Mouse (Mus musculus) inflammation-experienced regulatory T-cells, adult 16 weeks (primary cell): ENCODE data around the gene Selenot. TPM values are rescaled to one million over a fixed set of nuclear protein-coding genes. Genes with fewer than 3 reads are reported as not detected.

ENCODE experiments used
- polyA plus RNA-seq: library from polyadenylated mRNA; unstranded; fragments of 100-300 nt; shearing (Covaris generic); gene quantifications from one replicate; pipeline ENCODE4 v1.2.1, GENCODE M21; 2017

Selenot gene
- polyA plus RNA-seq: 17.3 TPM

DNA sequence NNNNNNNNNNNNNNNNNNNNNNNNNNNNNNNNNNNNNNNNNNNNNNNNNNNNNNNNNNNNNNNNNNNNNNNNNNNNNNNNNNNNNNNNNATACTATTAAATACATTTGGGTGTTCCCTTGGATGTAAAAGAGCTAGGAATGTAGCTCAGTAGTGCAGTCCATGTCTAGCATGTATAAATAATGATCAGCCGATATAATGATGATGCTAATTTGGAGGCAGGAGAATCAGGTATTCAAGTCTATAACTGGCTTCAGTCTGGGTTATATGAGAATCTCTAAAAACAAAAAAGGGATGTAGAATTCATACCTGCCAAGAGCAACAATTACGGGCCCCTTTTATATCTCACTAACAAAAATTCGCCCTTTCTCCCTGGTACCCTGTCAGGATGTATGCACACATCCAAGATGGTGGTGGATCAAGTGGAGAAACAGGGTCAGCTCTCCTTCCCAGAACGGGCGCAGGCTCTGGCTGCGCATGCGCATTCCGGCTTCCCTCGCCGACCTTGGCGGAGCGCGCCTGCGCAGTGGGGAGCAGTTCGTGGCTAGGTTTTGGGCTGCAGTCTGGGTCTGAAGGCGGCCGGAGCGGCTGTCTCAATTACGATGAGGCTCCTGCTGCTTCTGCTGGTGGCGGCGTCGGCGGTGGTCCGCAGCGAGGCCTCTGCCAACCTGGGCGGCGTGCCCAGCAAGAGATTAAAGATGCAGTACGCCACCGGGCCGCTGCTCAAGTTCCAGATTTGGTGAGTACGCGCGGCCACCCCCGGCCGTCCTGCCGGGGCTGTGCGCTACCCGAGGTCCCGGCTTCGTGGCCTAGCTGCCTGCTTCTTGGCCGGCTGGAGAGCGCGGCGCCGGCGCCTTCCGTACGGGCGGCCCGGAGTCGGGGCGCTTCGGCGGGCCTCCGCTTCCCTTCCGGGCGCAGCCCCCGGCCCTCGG lies at the start of gene Selenot:
Gene Selenot (plus strand): TSS at position 500 of the 930 bp plus-strand sequence.

DNA sequence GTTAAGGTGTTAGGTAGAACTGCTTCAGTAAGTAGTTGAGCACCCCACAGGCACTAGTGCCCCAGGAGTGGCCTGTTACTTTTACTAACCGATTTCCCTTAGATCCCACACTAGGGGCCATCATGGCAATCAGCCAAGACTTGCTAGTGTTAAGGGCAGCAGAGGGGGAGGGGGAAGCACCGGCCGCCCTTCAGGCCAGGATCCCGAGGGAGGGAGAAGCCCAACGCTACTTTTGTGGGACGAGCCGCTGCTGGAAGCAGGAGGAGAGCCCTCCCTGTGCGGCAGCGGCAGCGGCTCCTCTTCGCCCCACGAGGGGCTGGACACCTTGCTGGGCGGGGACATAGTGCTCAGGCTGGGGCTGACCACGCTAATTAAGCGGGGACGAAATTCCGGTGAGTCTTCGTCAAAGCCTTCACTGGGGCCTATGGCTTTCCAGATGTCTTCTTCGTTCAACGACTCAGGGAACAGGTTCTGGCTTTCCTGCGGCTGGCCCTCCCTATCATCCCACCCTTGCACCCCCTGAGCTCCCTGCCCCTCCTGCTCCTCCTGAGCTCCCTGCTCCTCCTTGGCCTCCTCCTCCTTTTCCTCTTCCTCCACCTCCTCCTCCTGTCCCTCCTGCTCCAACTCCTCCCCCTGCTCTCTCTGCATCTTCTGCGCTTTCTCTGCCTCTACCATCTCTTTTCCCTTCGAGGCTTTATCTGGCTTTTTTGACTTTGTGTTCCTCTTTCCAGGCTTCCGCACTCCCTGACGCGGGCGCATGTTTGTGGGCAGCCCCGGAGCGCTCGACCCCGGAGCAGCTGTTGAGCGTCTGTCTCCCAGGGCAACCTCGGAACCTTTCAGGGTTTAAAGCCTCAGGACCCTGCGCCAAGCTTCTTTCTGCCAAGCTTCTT lies 60.2 kb downstream of the Selenot start, which contains the start of gene Erich6:
Gene Erich6 (minus strand): TSS at position 802 of the 890 bp plus-strand sequence.

Other genes with a start within 250 kb of the Selenot start
- 3.6 TPM for gene Tsc22d2, start 161.9 kb upstream of the Selenot start, polyA plus RNA-seq
- gene Eif2a, start 50.8 kb upstream of the Selenot start, polyA plus RNA-seq: 32.8 TPM
- 101 TPM for gene Serp1, start 50.7 kb upstream of the Selenot start, polyA plus RNA-seq
- gene Erich6, start 60.6 kb downstream of the Selenot start, polyA plus RNA-seq: not detected
- gene Siah2, start 115.8 kb downstream of the Selenot start, polyA plus RNA-seq: 0.68 TPM
- not detected for gene Mindy4b-ps, start 245.7 kb downstream of the Selenot start, polyA plus RNA-seq